ENCODE assay signal across 8 mouse cellular contexts in genomic region chr13:91915582-91916239, GRCm38 (mm10). TPM values are rescaled to one million over a fixed set of nuclear protein-coding genes. Genes with fewer than 3 reads are reported as not detected.
DNase-seq lines count a peak whose midpoint lies in the region; ATAC-seq and TF ChIP-seq lines count a peak whose summit lies in the region.

No protein-coding gene starts in this region.

- no peak for TF ChIP-seq POLR2A in cortical plate, adult 2 months (IDR thresholded peaks at IDR 0.05; ENCODE audit: extremely low read depth, insufficient read depth, low read length)

- H3K4me1 ChIP-seq in cortical plate, adult 2 months (ENCODE audit: control insufficient read depth, insufficient read depth, low read length), result no peaks in the 10 kb centered on the region; the same call in 1 of the 2 replicates
- H3K4me1 ChIP-seq in hindbrain, embryonic 10.5 days (replicated peaks), result peaks cover 13% of the 10 kb centered on the region
- H3K4me1 ChIP-seq in liver, postnatal 0 days (ENCODE audit: insufficient read depth), result no peaks in the 10 kb centered on the region

- no peaks in the 10 kb centered on the region for H3K27me3 ChIP-seq in hindbrain, embryonic 10.5 days (ENCODE audit: insufficient read depth, poor library complexity, severe bottlenecking)
- no peaks in the 10 kb centered on the region for H3K27me3 ChIP-seq in liver, postnatal 0 days (ENCODE audit: insufficient read depth, low read length)

- H3K4me2 ChIP-seq in liver, postnatal 0 days (ENCODE audit: low read depth, low read length), result no peak overlapping the region

- no peaks in the 10 kb centered on the region for H3K36me3 ChIP-seq in hindbrain, embryonic 10.5 days
- H3K36me3 ChIP-seq in liver, postnatal 0 days (replicated peaks; ENCODE audit: insufficient read depth, low read length), result no peaks in the 10 kb centered on the region

- no peak overlapping the region for H3K27ac ChIP-seq in cortical plate, adult 2 months (ENCODE audit: insufficient read depth, low read length)
- H3K27ac ChIP-seq in hindbrain, embryonic 10.5 days, result peak overlapping the region; percentile 23; the same call in 1 of the 2 replicates
- no peak overlapping the region for H3K27ac ChIP-seq in liver, postnatal 0 days (ENCODE audit: low read depth)

- no peak for DNase-seq in frontal cortex, postnatal 25 days (ENCODE audit: low spot score in 2 of 2)
- DNase-seq in hindbrain, embryonic 10.5 days (ENCODE audit: low spot score), result peak; percentile 6
- DNase-seq in left cerebral cortex, postnatal 14 days (ENCODE audit: low spot score in 2 of 2), result peak; percentile 33 to 79
- peak; percentile 38 for DNase-seq in right cerebral cortex, postnatal 25 days
- no peak for DNase-seq in liver, postnatal 0 days

- TF ChIP-seq EP300 in liver, postnatal 0 days (IDR thresholded peaks at IDR 0.05; ENCODE audit: low read depth), result no peak

- peak; percentile 41 for TF ChIP-seq CTCF in cortical plate, adult 2 months (IDR thresholded peaks at IDR 0.05; ENCODE audit: extremely low read depth, insufficient read depth, low read length)
- TF ChIP-seq CTCF in liver, postnatal 0 days (IDR thresholded peaks at IDR 0.05; ENCODE audit: low read depth), result no peak

- no peak overlapping the region for H3K4me3 ChIP-seq in cortical plate, adult 2 months (ENCODE audit: insufficient read depth, low read length)
- no peak overlapping the region for H3K4me3 ChIP-seq in hindbrain, embryonic 10.5 days
- H3K4me3 ChIP-seq in liver, postnatal 0 days (ENCODE audit: low read depth, low read length), result no peak overlapping the region

- WGBS in hindbrain, embryonic 10.5 days, result 53% methylated on average over 6 of the region's 6 CpGs
- WGBS in liver, postnatal 0 days (ENCODE audit: insufficient replicate concordance), result 68% methylated on average over 6 of the region's 6 CpGs

- peak; percentile 77 for ATAC-seq in frontal cortex, adult (ENCODE audit: low TSS enrichment)
- ATAC-seq in erythroblast, adult 5-6 weeks (replicated peaks; ENCODE audit: low FRiP score, poor library complexity, severe bottlenecking), result no peak
- ATAC-seq in liver, postnatal 0 days, result no peak

- no peaks in the 10 kb centered on the region for H3K9me3 ChIP-seq in hindbrain, embryonic 10.5 days
- H3K9me3 ChIP-seq in liver, postnatal 0 days (ENCODE audit: low read length), result no peaks in the 10 kb centered on the region

- intact Hi-C loops in left cerebral cortex, postnatal 14 days (cut with DNase I), result loop anchor here (10.0 kb wide), 1 partner anchor 309 kb away; no protein-coding TSS in a partner anchor

- H3K9ac ChIP-seq in liver, postnatal 0 days (replicated peaks), result no peak overlapping the region

RNA-seq across cellular contexts. Expression of gene Ckmt2, which starts 39.0 kb away (rescaled TPM):
- not detected in 2 replicates for polyA plus RNA-seq in cortical plate, adult 2 months (2012; rRNA removed)
- not detected in 2 replicates for polyA plus RNA-seq in hindbrain, embryonic 10.5 days (2016; fragmentation: Nextera tagmentation; extraction: Ambion mirVana)
- total RNA-seq in left cerebral cortex, postnatal 14 days (2021), result not detected
- total RNA-seq in erythroblast, adult 5-6 weeks (2015; ENCODE audit: low replicate concordance), result not detected in 2 replicates
- total RNA-seq in erythroblast, adult 5-6 weeks (2017; ENCODE audit: low replicate concordance), result not detected in 2 replicates
- 0.33 and 9.0 TPM in 2 replicates for polyA plus RNA-seq in liver, postnatal 0 days (2015; fragmentation: Nextera tagmentation; extraction: Ambion mirVana)

Comparison
In these comparisons a context has a peak if more than half of its experiments do, and no peak if none do; other contexts are left out.
1. DNase-seq: peak in hindbrain, embryonic 10.5 days (single experiment), left cerebral cortex, postnatal 14 days (2 of 2) and right cerebral cortex, postnatal 25 days (single experiment); none in frontal cortex, postnatal 25 days (0 of 2) and liver, postnatal 0 days (single experiment).